Mouse (Mus musculus): Measurements from ENCODE around the gene Syt13. TPM values are rescaled to one million over a fixed set of nuclear protein-coding genes. Genes with fewer than 3 reads are reported as not detected.

Gene Syt13
- 0.44 TPM for polyA plus RNA-seq (2015; fragmentation: Illumina TruSeq; extraction: RNeasy Lipid Tissue Mini Kit (QIAGEN cat#74804); ENCODE audit: insufficient read depth, low replicate concordance)

GRCm38 (mm10) chr2:92914933-92915553 lies at the start of gene Syt13:
Gene Syt13 (plus strand): TSS chr2:92915098.

Other genes starting within 250 kb of the Syt13 start
- 7.9 TPM for gene Prdm11, start 131.1 kb downstream of the Syt13 start, polyA plus RNA-seq (2015; fragmentation: Illumina TruSeq; extraction: RNeasy Lipid Tissue Mini Kit (QIAGEN cat#74804); ENCODE audit: insufficient read depth, low replicate concordance)